Mouse (Mus musculus): ENCODE measurements at regions not wholly inside any gene's neighbourhood (a gene's known extent, or its start where the extent isn't known, plus 50 kb on each side); places are given as distances from the start of the nearest gene placed in this dataset.

DNA sequence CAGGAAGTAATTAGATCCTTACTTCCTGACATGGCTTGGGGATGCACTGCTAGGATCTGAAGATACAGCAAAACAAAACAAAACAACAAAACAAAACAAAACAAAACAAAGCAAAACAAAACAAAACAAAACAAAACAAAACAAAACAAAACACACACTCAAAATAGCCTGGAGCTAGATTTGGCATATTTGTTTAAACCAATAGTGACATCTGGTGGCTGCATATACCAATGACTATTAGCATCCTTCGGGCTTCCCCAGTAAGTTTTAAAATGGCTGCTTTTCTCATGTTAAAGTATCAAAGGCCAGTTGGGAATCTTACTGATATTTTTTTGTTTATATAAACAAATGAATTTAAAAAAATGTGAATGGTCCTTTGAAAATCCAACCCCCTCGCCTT is 52.9 kb upstream of the Ica1 start:
- Histone ChIP-seq H3K36me3 (no peaks in the 10 kb centered on the region), H3K4me3 (replicated peaks) (no peak overlapping the region), H3K4me2 (replicated peaks) (no peak overlapping the region), H3K9me3 (no peaks in the 10 kb centered on the region; the same call in 1 of the 2 replicates), H3K9ac (replicated peaks) (no peak overlapping the region), H3K4me1 (replicated peaks) (no peaks in the 10 kb centered on the region), H3K27ac (no peak overlapping the region), H3K27me3 (no peaks in the 10 kb centered on the region)
- peak; percentile 77 for ATAC-seq
- WGBS: 47% methylated on average over 2 of the region's 2 CpGs

- Histone ChIP-seq H3K4me1 (replicated peaks) (no peaks in the 10 kb centered on the region), H3K9me3 (no peaks in the 10 kb centered on the region; the same call in 1 of the 2 replicates), H3K4me2 (replicated peaks) (no peak overlapping the region), H3K9ac (replicated peaks) (no peak overlapping the region), H3K27ac (no peak overlapping the region), H3K27me3 (no peaks in the 10 kb centered on the region), H3K36me3 (no peaks in the 10 kb centered on the region), H3K4me3 (replicated peaks) (no peak overlapping the region)
- 94% methylated on average over 1 of the region's 1 CpGs for WGBS
- no peak for ATAC-seq
Measured at GRCm38 (mm10) chr6:8832924-8833323, 54.6 kb upstream of the Ica1 start.

DNA sequence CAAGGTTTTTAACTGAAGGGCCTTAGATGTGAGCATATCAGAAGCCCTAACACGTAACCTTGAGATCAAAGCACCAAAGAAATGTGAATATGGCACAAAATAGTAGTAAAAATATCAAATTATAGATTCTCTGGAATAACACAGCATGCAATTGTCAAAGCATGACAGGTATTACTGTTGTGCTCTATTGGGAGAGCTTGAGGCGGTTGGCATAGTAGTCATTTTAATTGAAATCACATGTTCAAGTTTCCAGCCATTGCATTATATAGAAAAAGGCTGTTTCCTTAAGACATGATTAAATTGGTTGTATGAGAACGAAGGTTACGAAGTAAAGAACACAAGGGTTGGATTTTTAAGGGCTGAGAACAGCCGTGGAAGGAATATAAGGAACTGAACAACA is 75.4 kb upstream of the Ica1 start:
- H3K27me3 ChIP-seq: no peaks in the 10 kb centered on the region
- WGBS: 88% methylated on average over 5 of the region's 5 CpGs

GRCm38 (mm10) chr6:8860581-8860980 is 82.3 kb upstream of the Ica1 start:
- ATAC-seq: no peak
- H3K4me3 ChIP-seq (replicated peaks): no peak overlapping the region
- H3K27ac ChIP-seq: no peak overlapping the region
- H3K4me2 ChIP-seq (replicated peaks): no peak overlapping the region
- H3K36me3 ChIP-seq: no peaks in the 10 kb centered on the region
- H3K9me3 ChIP-seq: no peaks in the 10 kb centered on the region
- 86% methylated on average over 2 of the region's 2 CpGs for WGBS
- no peak overlapping the region for H3K9ac ChIP-seq (replicated peaks)
- no peaks in the 10 kb centered on the region for H3K27me3 ChIP-seq
- H3K4me1 ChIP-seq (replicated peaks): no peaks in the 10 kb centered on the region

More for the DNA sequence above, 75.4 kb upstream of the Ica1 start:
- no peak overlapping the region for H3K27ac ChIP-seq
- no peaks in the 10 kb centered on the region for H3K4me1 ChIP-seq (replicated peaks)
- H3K4me2 ChIP-seq (replicated peaks): no peak overlapping the region
- ATAC-seq: no peak
- no peaks in the 10 kb centered on the region for H3K9me3 ChIP-seq
- no peak overlapping the region for H3K4me3 ChIP-seq (replicated peaks)
- H3K9ac ChIP-seq (replicated peaks): no peak overlapping the region
- H3K36me3 ChIP-seq: no peaks in the 10 kb centered on the region

GRCm38 (mm10) chr6:8863843-8864620 is 84.2 kb upstream of the Nxph1 start:
- no peak overlapping the region for H3K27ac ChIP-seq
- no peak for ATAC-seq
- H3K36me3 ChIP-seq: no peaks in the 10 kb centered on the region
- 54% methylated on average over 8 of the region's 8 CpGs for WGBS
- no peak overlapping the region for H3K9ac ChIP-seq (replicated peaks)
- no peak overlapping the region for H3K4me3 ChIP-seq (replicated peaks)
- H3K27me3 ChIP-seq: no peaks in the 10 kb centered on the region
- no peaks in the 10 kb centered on the region for H3K9me3 ChIP-seq
- no peaks in the 10 kb centered on the region for H3K4me1 ChIP-seq (replicated peaks)
- H3K4me2 ChIP-seq (replicated peaks): no peak overlapping the region

GRCm38 (mm10) chr6:8877373-8878070 is 70.7 kb upstream of the Nxph1 start:
- Histone ChIP-seq H3K4me3 (replicated peaks) (no peak overlapping the region), H3K36me3 (no peaks in the 10 kb centered on the region), H3K9ac (replicated peaks) (no peak overlapping the region), H3K4me2 (replicated peaks) (no peak overlapping the region; the same call in 1 of the 2 replicates), H3K4me1 (replicated peaks) (peaks cover 9% of the 10 kb centered on the region; the same call in 1 of the 2 replicates), H3K27ac (peak overlapping the region; percentile 17; the same call in 1 of the 2 replicates), H3K27me3 (no peaks in the 10 kb centered on the region), H3K9me3 (no peaks in the 10 kb centered on the region)
- 50% methylated on average over 11 of the region's 11 CpGs for WGBS
- peak; percentile 66 for ATAC-seq

- H3K27me3 ChIP-seq: no peaks in the 10 kb centered on the region
- ATAC-seq: no peak
- H3K4me2 ChIP-seq (replicated peaks): no peak overlapping the region
- H3K27ac ChIP-seq: no peak overlapping the region
- H3K4me1 ChIP-seq (replicated peaks): peaks cover 15% of the 10 kb centered on the region
- H3K4me3 ChIP-seq (replicated peaks): no peak overlapping the region
- H3K36me3 ChIP-seq: no peaks in the 10 kb centered on the region
- H3K9ac ChIP-seq (replicated peaks): no peak overlapping the region
- 79% methylated on average over 4 of the region's 4 CpGs for WGBS
- H3K9me3 ChIP-seq: no peaks in the 10 kb centered on the region
Measured at GRCm38 (mm10) chr6:8893665-8894064, 54.6 kb upstream of the Nxph1 start.

GRCm38 (mm10) chr6:8896097-8896496 is 52.1 kb upstream of the Nxph1 start:
- H3K9me3 ChIP-seq: no peaks in the 10 kb centered on the region
- 88% methylated on average over 4 of the region's 4 CpGs for WGBS
- H3K27me3 ChIP-seq: no peaks in the 10 kb centered on the region
- H3K36me3 ChIP-seq: no peaks in the 10 kb centered on the region
- H3K4me1 ChIP-seq (replicated peaks): peaks cover 21% of the 10 kb centered on the region
- H3K4me3 ChIP-seq (replicated peaks): no peak overlapping the region
- no peak overlapping the region for H3K27ac ChIP-seq
- no peak for ATAC-seq
- no peak overlapping the region for H3K9ac ChIP-seq (replicated peaks)
- H3K4me2 ChIP-seq (replicated peaks): no peak overlapping the region

DNA sequence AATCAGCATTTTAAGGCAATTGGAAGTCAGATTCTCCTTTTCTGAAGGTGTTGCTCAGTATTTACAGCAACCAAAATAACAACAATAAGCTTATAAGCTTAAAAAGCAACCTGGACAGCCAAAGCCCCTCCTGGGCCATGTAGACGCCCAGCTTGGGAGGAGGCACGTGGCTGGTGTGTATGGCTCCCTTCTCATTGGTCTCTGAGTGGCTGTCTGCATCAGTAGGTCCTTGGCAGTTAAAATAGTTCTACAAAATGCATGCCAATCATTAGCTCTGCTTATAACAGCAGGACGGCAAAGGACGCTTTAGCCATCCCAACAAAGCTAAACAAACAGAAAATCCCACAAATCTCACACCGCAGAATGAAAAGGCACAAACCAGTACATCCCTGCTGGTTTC is 51.4 kb upstream of the Nxph1 start:
- Histone ChIP-seq H3K36me3 (no peaks in the 10 kb centered on the region), H3K9me3 (no peaks in the 10 kb centered on the region), H3K4me1 (replicated peaks) (peaks cover 21% of the 10 kb centered on the region), H3K9ac (replicated peaks) (no peak overlapping the region), H3K4me3 (replicated peaks) (no peak overlapping the region), H3K4me2 (replicated peaks) (no peak overlapping the region; the same call in 1 of the 2 replicates), H3K27ac (peak overlapping the region; percentile 68; the same call in 1 of the 2 replicates), H3K27me3 (no peaks in the 10 kb centered on the region)
- peak; percentile 68; the same call in 1 of the 2 replicates for ATAC-seq
- 26% methylated on average over 5 of the region's 5 CpGs for WGBS

GRCm38 (mm10) chr6:8897334-8897733 is 50.9 kb upstream of the Nxph1 start:
- Histone ChIP-seq H3K4me1 (replicated peaks) (peaks cover 21% of the 10 kb centered on the region), H3K36me3 (no peaks in the 10 kb centered on the region), H3K27me3 (no peaks in the 10 kb centered on the region), H3K9me3 (no peaks in the 10 kb centered on the region), H3K4me3 (replicated peaks) (no peak overlapping the region), H3K9ac (replicated peaks) (no peak overlapping the region), H3K4me2 (replicated peaks) (peak overlapping the region; percentile 19), H3K27ac (no peak overlapping the region)
- 24% methylated on average over 7 of the region's 7 CpGs for whole genome bisulfite sequencing
- ATAC-seq: peak; percentile 87

DNA sequence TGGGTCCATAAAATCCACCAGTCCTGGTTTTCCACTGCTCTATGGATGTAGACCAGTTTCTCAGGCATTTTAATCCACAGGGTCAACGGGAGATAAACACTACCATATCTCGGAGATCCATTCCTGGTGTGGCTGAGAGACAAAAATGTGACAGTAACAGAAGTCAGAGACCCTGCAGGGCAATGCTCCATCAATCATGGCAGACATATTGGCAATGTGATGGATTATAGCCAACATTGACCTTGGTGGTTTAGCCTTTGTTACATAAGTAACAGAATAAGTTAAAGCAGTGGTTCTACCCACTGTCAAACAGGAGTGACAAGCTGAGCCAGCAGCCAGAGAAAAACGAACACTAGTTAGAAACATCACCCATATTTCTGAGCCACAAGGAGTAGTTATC is 50.0 kb upstream of the Nxph1 start:
- Histone ChIP-seq H3K4me2 (replicated peaks) (no peak overlapping the region), H3K27ac (no peak overlapping the region), H3K4me1 (replicated peaks) (peaks cover 21% of the 10 kb centered on the region), H3K36me3 (no peaks in the 10 kb centered on the region), H3K27me3 (no peaks in the 10 kb centered on the region), H3K9ac (replicated peaks) (no peak overlapping the region), H3K4me3 (replicated peaks) (no peak overlapping the region), H3K9me3 (no peaks in the 10 kb centered on the region)
- WGBS: 72% methylated on average over 3 of the region's 3 CpGs
- no peak for ATAC-seq
